Mouse (Mus musculus) bone marrow macrophage, adult 2 months (primary cell): ENCODE measurements around the gene Fam19a2.

Source experiments
- CTCF ChIP-seq: IDR thresholded peaks from 2 replicates; pipeline ENCODE4 v1.5.1; 2012; ENCODE audit warnings: low read depth, mild to moderate bottlenecking, low read length, moderate library complexity
- POLR2A ChIP-seq: IDR thresholded peaks from 2 replicates; pipeline ENCODE4 v1.6.1; 2012; ENCODE audit warnings: mild to moderate bottlenecking, low read depth, low read length, borderline replicate concordance

- TF ChIP-seq POLR2A (no peak), CTCF (no peak)
These were observed 257.4 kb downstream of the Fam19a2 start for GRCm38 (mm10) chr10:123521203-123521602.
